In genomic region chr13:36735901-36736618, GRCm38 (mm10) we compare ENCODE assay signal across 8 mouse cellular contexts. TPM values are rescaled to one million over a fixed set of nuclear protein-coding genes. Genes with fewer than 3 reads are reported as not detected.
DNase-seq lines count a peak whose midpoint lies in the region; ATAC-seq and TF ChIP-seq lines count a peak whose summit lies in the region.

No protein-coding gene starts in this region.

- WGBS in small intestine, adult 2 months, result 1% methylated on average over 37 of the region's 39 CpGs

- peaks cover 32% of the 10 kb centered on the region for H3K27me3 ChIP-seq in small intestine, adult 2 months (ENCODE audit: control insufficient read depth, insufficient read depth, low read length)

- TF ChIP-seq POLR2A in small intestine, adult 2 months (IDR thresholded peaks at IDR 0.05; ENCODE audit: low read depth, low read length), result no peak

- H3K4me1 ChIP-seq in small intestine, adult 2 months (ENCODE audit: control insufficient read depth, insufficient read depth, insufficient read length, low read length), result no peaks in the 10 kb centered on the region; the same call in 1 of the 2 replicates

- no peak overlapping the region for H3K27ac ChIP-seq in small intestine, adult 2 months (ENCODE audit: insufficient read depth, low read depth, low read length)

- peak; percentile 20 for ATAC-seq in frontal cortex, adult (ENCODE audit: low TSS enrichment)

- no peak for TF ChIP-seq CTCF in small intestine, adult 2 months (IDR thresholded peaks at IDR 0.05; ENCODE audit: extremely low read depth, insufficient read length, insufficient replicate concordance, low read depth, low read length)

- peak overlapping the region; percentile 66 for H3K4me3 ChIP-seq in small intestine, adult 2 months (ENCODE audit: low read depth, low read length)

- peak; percentile 49 for DNase-seq in adrenal gland, adult 2 months
- no peak for DNase-seq in adrenal gland, postnatal 4 days (ENCODE audit: low spot score in 2 of 2)
- peak; percentile 67 for DNase-seq in CD4-positive, CD25-positive, alpha-beta regulatory T cell, adult 2 months (ENCODE audit: low read depth, low spot score)
- peak; percentile 96 to 97 for DNase-seq in cerebellum, postnatal 10 days
- peak; percentile 74 for DNase-seq in layer of hippocampus, adult 9-11 months
- DNase-seq in lung, postnatal 10 days, result peak; percentile 31

- no peaks in the 10 kb centered on the region for H3K36me3 ChIP-seq in small intestine, adult 2 months (ENCODE audit: control insufficient read depth, insufficient read depth, low read length)

RNA-seq across cellular contexts. Expression of gene Nrn1, which starts 1.1 kb away (rescaled TPM):
- 1 to 10 TPM; 4.1 to 4.7 TPM for total RNA-seq in adrenal gland, adult 2 months (2021)
- polyA plus RNA-seq in adrenal gland, adult 2 months (2012; rRNA removed), result 1.7 TPM in 2 replicates
- 10 to 100 TPM in 1 of 2 experiments, 1 to 10 TPM in 1; 3.5 to 17.2 TPM for total RNA-seq in adrenal gland, postnatal 4 days (2021)
- 0.38 and 1.4 TPM in 2 replicates for polyA plus RNA-seq in small intestine, adult 2 months (2012; rRNA removed)

Comparison
In these comparisons a context has a peak if more than half of its experiments do, and no peak if none do; other contexts are left out.
1. DNase-seq: peak in adrenal gland, adult 2 months (single experiment), CD4-positive, CD25-positive, alpha-beta regulatory T cell, adult 2 months (single experiment), cerebellum, postnatal 10 days (2 of 2), layer of hippocampus, adult 9-11 months (single experiment) and lung, postnatal 10 days (single experiment); none in adrenal gland, postnatal 4 days (0 of 2).